Mouse (Mus musculus): ENCODE results near the gene Tmem201. TPM values are rescaled to one million over a fixed set of nuclear protein-coding genes. Genes with fewer than 3 reads are reported as not detected.

Tmem201 gene
- polyA plus RNA-seq, 1 experiment from 2014 or later, result 5.8 TPM

- Histone ChIP-seq H3K4me1 (ENCODE audit: insufficient read depth) (peaks cover 13% of the 10 kb centered on the region), H3K9me3 (ENCODE audit: low read length) (no peaks in the 10 kb centered on the region), H3K27me3 (ENCODE audit: insufficient read depth, low read length) (no peaks in the 10 kb centered on the region), H3K4me3 (ENCODE audit: low read depth, low read length) (no peak overlapping the region), H3K36me3 (replicated peaks; ENCODE audit: insufficient read depth, low read length) (peaks cover 14% of the 10 kb centered on the region), H3K4me2 (ENCODE audit: low read depth, low read length) (no peak overlapping the region), H3K9ac (replicated peaks) (no peak overlapping the region), H3K27ac (ENCODE audit: low read depth) (no peak overlapping the region)
- no peak for DNase-seq
- 81% methylated on average over 7 of the region's 7 CpGs for WGBS (ENCODE audit: insufficient replicate concordance)
- no peak for TF ChIP-seq CTCF (IDR thresholded peaks at IDR 0.05; ENCODE audit: low read depth)
- no peak for TF ChIP-seq EP300 (IDR thresholded peaks at IDR 0.05; ENCODE audit: low read depth)
- ATAC-seq, result no peak
These were observed 2.5 kb upstream of the Tmem201 start for GRCm38 (mm10) chr4:149740301-149740700.

GRCm38 (mm10) chr4:149739478-149739877, 1.6 kb upstream of the Tmem201 start:
- Histone ChIP-seq H3K4me1 (ENCODE audit: insufficient read depth) (peaks cover 13% of the 10 kb centered on the region), H3K9ac (replicated peaks) (no peak overlapping the region), H3K4me3 (ENCODE audit: low read depth, low read length) (no peak overlapping the region), H3K36me3 (replicated peaks; ENCODE audit: insufficient read depth, low read length) (peaks cover 12% of the 10 kb centered on the region), H3K27ac (ENCODE audit: low read depth) (no peak overlapping the region), H3K4me2 (ENCODE audit: low read depth, low read length) (no peak overlapping the region), H3K27me3 (ENCODE audit: insufficient read depth, low read length) (no peaks in the 10 kb centered on the region), H3K9me3 (ENCODE audit: low read length) (no peaks in the 10 kb centered on the region)
- WGBS (ENCODE audit: insufficient replicate concordance), result 61% methylated on average over 5 of the region's 5 CpGs
- TF ChIP-seq EP300 (IDR thresholded peaks at IDR 0.05; ENCODE audit: low read depth), result no peak
- no peak for TF ChIP-seq CTCF (IDR thresholded peaks at IDR 0.05; ENCODE audit: low read depth)
- DNase-seq, result no peak
- no peak for ATAC-seq

GRCm38 (mm10) chr4:149736581-149736980, 1.3 kb downstream of the Tmem201 start:
- Histone ChIP-seq H3K4me1 (ENCODE audit: insufficient read depth) (peaks cover 32% of the 10 kb centered on the region), H3K4me3 (ENCODE audit: low read depth, low read length) (peak overlapping the region; percentile 72), H3K4me2 (ENCODE audit: low read depth, low read length) (peak overlapping the region; percentile 100), H3K27me3 (ENCODE audit: insufficient read depth, low read length) (no peaks in the 10 kb centered on the region), H3K27ac (ENCODE audit: low read depth) (0 out of 2 replicates have a peak overlapping the region, but pooled peaks have one; percentile 81), H3K9ac (replicated peaks) (peak overlapping the region; percentile 82), H3K9me3 (ENCODE audit: low read length) (no peaks in the 10 kb centered on the region), H3K36me3 (replicated peaks; ENCODE audit: insufficient read depth, low read length) (peaks cover 4% of the 10 kb centered on the region; the same call in 1 of the 2 replicates)
- DNase-seq (no peak), ATAC-seq (no peak)
- 30% methylated on average over 4 of the region's 4 CpGs for WGBS (ENCODE audit: insufficient replicate concordance)
- TF ChIP-seq EP300 (IDR thresholded peaks at IDR 0.05; ENCODE audit: low read depth) (no peak), CTCF (IDR thresholded peaks at IDR 0.05; ENCODE audit: low read depth) (no peak)

- H3K4me3 ChIP-seq (ENCODE audit: low read depth, low read length), result no peak overlapping the region
- no peaks in the 10 kb centered on the region for H3K9me3 ChIP-seq (ENCODE audit: low read length)
- no peak overlapping the region for H3K27ac ChIP-seq (ENCODE audit: low read depth)
- no peak overlapping the region for H3K9ac ChIP-seq (replicated peaks)
- TF ChIP-seq EP300 (IDR thresholded peaks at IDR 0.05; ENCODE audit: low read depth) (no peak), CTCF (IDR thresholded peaks at IDR 0.05; ENCODE audit: low read depth) (no peak)
- no peak for ATAC-seq
- DNase-seq, result no peak
- peaks cover 32% of the 10 kb centered on the region for H3K4me1 ChIP-seq (ENCODE audit: insufficient read depth)
- H3K27me3 ChIP-seq (ENCODE audit: insufficient read depth, low read length), result no peaks in the 10 kb centered on the region
- WGBS (ENCODE audit: insufficient replicate concordance), result 60% methylated on average over 5 of the region's 5 CpGs
- no peak overlapping the region for H3K4me2 ChIP-seq (ENCODE audit: low read depth, low read length)
- peaks cover 4% of the 10 kb centered on the region for H3K36me3 ChIP-seq (replicated peaks; ENCODE audit: insufficient read depth, low read length)
These were observed 2.1 kb downstream of the Tmem201 start for GRCm38 (mm10) chr4:149735624-149736250.

GRCm38 (mm10) chr4:149734730-149735475, 2.9 kb downstream of the Tmem201 start:
- WGBS (ENCODE audit: insufficient replicate concordance), result 72% methylated on average over 10 of the region's 10 CpGs
- DNase-seq, result no peak
- H3K9ac ChIP-seq (replicated peaks), result no peak overlapping the region
- H3K36me3 ChIP-seq (replicated peaks; ENCODE audit: insufficient read depth, low read length), result peaks cover 7% of the 10 kb centered on the region
- ATAC-seq, result no peak
- TF ChIP-seq EP300 (IDR thresholded peaks at IDR 0.05; ENCODE audit: low read depth) (no peak), CTCF (IDR thresholded peaks at IDR 0.05; ENCODE audit: low read depth) (no peak)
- no peak overlapping the region for H3K4me2 ChIP-seq (ENCODE audit: low read depth, low read length)
- no peak overlapping the region for H3K27ac ChIP-seq (ENCODE audit: low read depth)
- H3K27me3 ChIP-seq (ENCODE audit: insufficient read depth, low read length), result no peaks in the 10 kb centered on the region
- no peak overlapping the region for H3K4me3 ChIP-seq (ENCODE audit: low read depth, low read length)
- no peaks in the 10 kb centered on the region for H3K9me3 ChIP-seq (ENCODE audit: low read length)
- peaks cover 32% of the 10 kb centered on the region for H3K4me1 ChIP-seq (ENCODE audit: insufficient read depth)

- Histone ChIP-seq H3K36me3 (replicated peaks; ENCODE audit: insufficient read depth, low read length) (peaks cover 7% of the 10 kb centered on the region), H3K9ac (replicated peaks) (no peak overlapping the region), H3K27me3 (ENCODE audit: insufficient read depth, low read length) (no peaks in the 10 kb centered on the region), H3K4me3 (ENCODE audit: low read depth, low read length) (no peak overlapping the region), H3K4me2 (ENCODE audit: low read depth, low read length) (no peak overlapping the region), H3K27ac (ENCODE audit: low read depth) (no peak overlapping the region), H3K4me1 (ENCODE audit: insufficient read depth) (peaks cover 32% of the 10 kb centered on the region), H3K9me3 (ENCODE audit: low read length) (no peaks in the 10 kb centered on the region)
- DNase-seq (no peak), ATAC-seq (no peak)
- 79% methylated on average over 6 of the region's 6 CpGs for WGBS (ENCODE audit: insufficient replicate concordance)
- no peak for TF ChIP-seq CTCF (IDR thresholded peaks at IDR 0.05; ENCODE audit: low read depth)
- TF ChIP-seq EP300 (IDR thresholded peaks at IDR 0.05; ENCODE audit: low read depth), result no peak
These were observed 3.6 kb downstream of the Tmem201 start for GRCm38 (mm10) chr4:149734246-149734645.
